Mouse (Mus musculus) stomach, postnatal 0 days (tissue): ENCODE results near the gene Emc10.

ENCODE experiments used
- CTCF ChIP-seq: IDR thresholded peaks from 2 replicates; pipeline ENCODE4 v1.5.1; 2016; ENCODE audit warnings: antibody characterized with exemption, low read depth, mild to moderate bottlenecking, moderate library complexity
- EP300 ChIP-seq: optimal IDR thresholded peaks from 2 replicates; pipeline ENCODE3; 2016; ENCODE audit warnings: antibody characterized with exemption

GRCm38 (mm10) chr7:44486927-44487575 lies 9.3 kb downstream of the Emc10 start:
- TF ChIP-seq EP300 (no peak), CTCF (no peak)
